Comparison of ENCODE assay signal across 17 mouse cellular contexts in genomic region chr10:70921481-70921880, GRCm38 (mm10).
"Had no signal": no experiment of that assay in that cellular context is flagged by ENCODE, and none has a peak within 500 bp of the region (broad histone marks: within the 10 kb centered on the region; RNA-seq: fewer than 3 reads in every experiment).

No protein-coding gene starts in this region.

- H3K4me3 ChIP-seq: neural tube, embryonic 12.5 days; neural tube, embryonic 13.5 days; neural tube, embryonic 15.5 days; stomach, embryonic 15.5 days had no signal

- H3K9me3 ChIP-seq: neural tube, embryonic 12.5 days; neural tube, embryonic 15.5 days; stomach, embryonic 15.5 days had no signal

- H3K36me3 ChIP-seq: neural tube, embryonic 12.5 days; neural tube, embryonic 13.5 days; neural tube, embryonic 15.5 days; stomach, embryonic 15.5 days had no signal

- H3K4me2 ChIP-seq: neural tube, embryonic 12.5 days; neural tube, embryonic 13.5 days; neural tube, embryonic 15.5 days; stomach, embryonic 15.5 days had no signal

- H3K27ac ChIP-seq: neural tube, embryonic 12.5 days; neural tube, embryonic 13.5 days; neural tube, embryonic 15.5 days; stomach, embryonic 15.5 days; stomach, postnatal 0 days had no signal

- H3K9ac ChIP-seq: neural tube, embryonic 12.5 days; neural tube, embryonic 13.5 days; neural tube, embryonic 15.5 days; stomach, embryonic 15.5 days had no signal

- H3K4me1 ChIP-seq: neural tube, embryonic 12.5 days; neural tube, embryonic 13.5 days; neural tube, embryonic 15.5 days; stomach, embryonic 15.5 days had no signal

- H3K27me3 ChIP-seq: neural tube, embryonic 12.5 days; neural tube, embryonic 13.5 days; neural tube, embryonic 15.5 days; stomach, embryonic 15.5 days had no signal

- DNase-seq: retina, postnatal 1 day; right cerebral cortex, adult 18-20 months; right cerebral cortex, postnatal 14 days; right cerebral cortex, postnatal 25 days; right cerebral cortex, postnatal 4 days; spleen, adult 18-20 months; thymus, adult 18-20 months; thymus, adult 2 months; thymus, postnatal 14 days; thymus, postnatal 25 days; thymus, postnatal 36 days; thymus, postnatal 4 days had no signal
